Mouse (Mus musculus) mouse trophoblast stem cell (cell line): ENCODE results near the gene Cela2a.

Experiments
- in situ Hi-C, 2 experiments: fragments of 300-500 bp; cut with MseI, MboI; formaldehyde crosslinking; loops; 2 replicates in 1 of 2; 3 replicates in 1 of 2; pipeline ENCODE4 v1.15.1; 2025

Cela2a gene

DNA sequence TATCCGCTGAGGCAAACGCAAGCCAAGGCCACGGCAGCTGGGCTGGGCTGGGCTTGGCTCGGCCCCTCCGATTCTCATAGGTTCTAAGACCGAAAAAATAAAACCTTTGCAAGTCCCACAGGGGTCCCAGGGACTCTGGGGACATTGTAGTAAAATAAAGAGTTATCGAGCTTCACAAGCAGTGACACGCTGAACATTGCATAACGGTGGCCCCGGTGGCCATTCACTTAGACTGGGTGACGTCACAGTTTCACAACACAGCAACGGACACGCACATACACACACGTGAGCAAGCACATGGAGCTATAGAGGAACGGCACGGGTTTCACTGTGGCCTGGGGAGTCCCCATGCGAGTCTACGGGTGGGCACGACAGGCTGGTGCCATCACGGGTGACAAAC, 32.5 kb upstream of the Cela2a start:
- in situ Hi-C loops = loop anchor here (5.0 kb wide), 2 partner anchors 99 to 104 kb away; no protein-coding TSS in a partner anchor

GRCm38 (mm10) chr4:141857422-141857930, 31.5 kb upstream of the Cela2a start:
- in situ Hi-C loops = loop anchor here (5.0 kb wide), 2 partner anchors 100 to 105 kb away; no protein-coding TSS in a partner anchor

DNA sequence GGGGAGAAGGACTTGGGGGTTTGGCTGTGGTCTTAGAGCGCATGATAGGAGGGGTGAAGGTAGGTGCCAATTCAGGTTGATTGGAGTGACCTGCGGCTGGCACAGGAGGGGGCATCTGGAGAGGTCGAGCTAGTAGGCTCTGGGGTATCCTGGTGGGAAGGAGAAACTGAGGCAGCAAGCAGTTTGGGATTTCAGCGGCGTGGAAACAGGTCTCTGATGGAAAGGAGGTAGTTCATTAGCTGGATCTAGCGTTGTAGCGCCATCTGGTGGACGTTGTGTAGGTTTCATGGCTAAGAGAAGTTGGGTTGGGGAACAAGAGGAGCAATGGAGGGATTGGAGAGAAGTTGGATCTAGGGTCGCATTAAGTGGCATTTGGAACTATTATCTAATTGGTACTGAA, 27.5 kb upstream of the Cela2a start:
- in situ Hi-C loops = no loop called here

GRCm38 (mm10) chr4:141845999-141846398, 20.0 kb upstream of the Cela2a start, which contains the start of gene Ctrc:
TSS of gene Ctrc (minus strand) at chr4:141846359.
- in situ Hi-C loops = no loop called here

DNA sequence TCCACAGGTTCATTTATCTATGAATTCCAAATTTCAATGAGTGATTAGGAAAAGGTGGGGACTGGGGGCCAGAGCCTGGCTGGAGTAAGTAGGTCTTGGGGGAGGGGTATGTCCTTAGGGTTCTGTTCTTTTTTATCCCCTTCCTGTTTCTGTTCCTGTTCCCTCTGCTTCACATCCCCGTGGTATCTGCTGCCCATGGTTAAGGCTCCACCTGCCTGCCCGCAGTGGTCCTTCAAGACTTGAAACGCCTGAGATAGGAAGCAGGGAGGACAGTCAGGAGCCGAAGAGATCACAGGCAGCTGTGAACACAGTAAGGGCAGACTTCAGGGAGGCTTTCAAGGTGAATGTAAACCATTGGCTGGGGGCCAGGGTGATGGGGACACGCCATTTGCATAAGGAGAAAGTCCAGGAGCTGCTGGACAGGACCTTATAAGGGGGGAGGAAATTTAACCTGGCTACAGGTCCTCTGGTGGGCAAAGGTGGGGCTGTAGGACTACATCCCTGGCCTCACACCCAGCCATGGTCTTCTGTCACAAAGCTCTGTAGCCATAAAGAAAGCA, 8.7 kb upstream of the Cela2a start:
- in situ Hi-C loops = no loop called here

DNA sequence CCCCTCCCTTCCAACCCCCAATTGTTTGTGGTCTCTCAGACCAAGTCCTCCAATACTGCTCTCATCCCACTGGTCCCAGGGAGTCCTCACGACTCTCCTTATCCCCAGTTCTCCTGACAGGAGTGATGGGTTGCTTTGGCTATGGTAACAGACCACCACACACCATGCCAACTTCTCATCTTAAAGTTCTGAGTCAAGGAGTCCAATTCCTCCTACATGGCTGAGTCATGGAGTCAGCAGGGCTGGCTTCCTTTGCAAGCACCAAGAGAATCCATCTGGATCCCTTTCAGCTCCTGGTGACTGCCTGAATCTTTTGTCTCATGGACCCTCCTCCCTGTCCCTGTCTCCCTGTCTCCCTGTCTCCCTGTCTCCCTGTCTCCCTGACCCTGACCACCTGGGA, 8.0 kb upstream of the Cela2a start:
- in situ Hi-C loops = no loop called here

DNA sequence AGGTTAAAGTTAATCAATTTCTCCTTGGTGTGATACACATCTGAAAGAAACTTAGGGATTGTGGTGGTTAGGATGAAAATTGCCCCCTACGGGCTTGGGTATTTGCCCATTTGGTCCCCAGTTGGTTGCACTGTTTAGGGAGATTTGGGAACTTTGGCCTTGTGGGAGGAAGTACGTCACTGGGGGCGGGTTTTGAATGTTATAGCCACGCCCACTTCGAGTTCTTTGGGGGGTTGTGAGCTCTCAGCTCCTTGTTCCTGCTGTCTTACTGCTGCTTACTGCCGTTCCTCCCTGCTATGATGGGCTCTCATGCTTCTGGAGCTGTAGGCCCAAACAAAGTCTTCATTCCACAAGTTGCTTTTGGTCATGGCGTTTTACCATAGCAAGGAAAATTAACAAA, 5.4 kb upstream of the Cela2a start:
- in situ Hi-C loops = no loop called here

DNA sequence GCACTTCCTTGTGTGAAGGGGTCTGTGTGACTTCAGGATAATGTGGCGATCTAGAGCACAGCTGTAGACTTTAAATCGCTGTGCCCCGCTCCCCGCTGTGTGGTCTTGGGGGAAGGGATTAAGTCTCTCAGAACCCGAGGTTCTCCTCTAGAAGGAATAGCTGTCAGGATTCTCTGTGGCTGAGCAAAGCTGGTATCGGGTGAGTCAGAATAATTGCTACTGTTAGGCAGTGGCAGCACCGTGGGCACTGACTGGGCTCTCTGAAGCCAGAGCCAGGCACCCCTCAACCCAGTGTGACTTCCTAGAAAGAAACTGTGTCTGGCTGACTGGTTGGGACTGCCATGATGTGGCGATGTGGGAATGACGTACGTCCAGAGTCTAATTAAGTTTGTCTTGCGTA, 4.4 kb upstream of the Cela2a start:
- in situ Hi-C loops = no loop called here

GRCm38 (mm10) chr4:141828177-141828576, 2.2 kb upstream of the Cela2a start:
- in situ Hi-C loops = no loop called here

- in situ Hi-C loops = no loop called here
These were observed 1.4 kb upstream of the Cela2a start for GRCm38 (mm10) chr4:141827401-141827800.

- in situ Hi-C loops = no loop called here
These were observed 3.0 kb downstream of the Cela2a start for GRCm38 (mm10) chr4:141822979-141823378.

GRCm38 (mm10) chr4:141822089-141822488, 3.9 kb downstream of the Cela2a start:
- in situ Hi-C loops = no loop called here

DNA sequence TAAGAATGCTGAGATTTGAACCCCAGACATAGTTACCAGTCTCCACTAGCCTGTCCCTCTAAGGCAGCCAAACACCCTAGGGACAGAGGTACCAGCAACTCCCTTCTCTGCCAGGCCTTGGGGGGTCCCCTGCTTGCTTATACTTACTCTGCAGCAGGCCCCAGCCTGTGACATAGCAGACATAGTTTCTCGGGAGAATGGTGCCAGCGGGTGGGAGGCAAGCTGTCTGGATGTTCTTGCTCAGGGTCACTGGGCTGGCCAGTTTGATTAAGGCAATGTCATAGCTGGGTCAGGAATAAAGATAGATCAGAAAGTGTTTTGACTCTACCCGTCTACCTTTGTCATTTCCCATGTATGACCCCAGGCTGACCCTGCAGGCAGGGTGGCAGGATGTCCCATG, 4.8 kb downstream of the Cela2a start:
- in situ Hi-C loops = no loop called here

GRCm38 (mm10) chr4:141819316-141819715, 6.6 kb downstream of the Cela2a start:
- in situ Hi-C loops = no loop called here

- in situ Hi-C loops = no loop called here
These were observed 7.1 kb downstream of the Cela2a start for GRCm38 (mm10) chr4:141818861-141819260.

DNA sequence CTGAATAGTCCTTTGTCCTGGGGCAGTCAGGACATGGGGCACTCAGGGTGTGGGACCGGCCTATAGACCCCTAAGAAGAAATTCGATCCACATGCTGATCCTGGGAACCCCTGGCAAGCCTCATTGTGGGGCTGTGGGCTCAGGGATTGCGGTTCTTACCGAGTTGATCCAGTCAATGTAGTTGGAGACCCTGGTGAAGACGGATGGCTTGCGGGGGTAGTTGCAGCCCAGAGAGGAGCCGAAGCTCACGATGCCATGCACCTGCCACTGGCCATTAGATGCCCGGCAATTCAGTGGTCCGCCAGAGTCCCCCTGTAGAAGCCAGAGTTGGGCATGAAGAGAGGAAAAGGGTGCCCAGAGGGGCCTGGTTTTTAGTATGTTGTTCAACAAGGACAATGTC, 8.3 kb downstream of the Cela2a start:
- in situ Hi-C loops = no loop called here

DNA sequence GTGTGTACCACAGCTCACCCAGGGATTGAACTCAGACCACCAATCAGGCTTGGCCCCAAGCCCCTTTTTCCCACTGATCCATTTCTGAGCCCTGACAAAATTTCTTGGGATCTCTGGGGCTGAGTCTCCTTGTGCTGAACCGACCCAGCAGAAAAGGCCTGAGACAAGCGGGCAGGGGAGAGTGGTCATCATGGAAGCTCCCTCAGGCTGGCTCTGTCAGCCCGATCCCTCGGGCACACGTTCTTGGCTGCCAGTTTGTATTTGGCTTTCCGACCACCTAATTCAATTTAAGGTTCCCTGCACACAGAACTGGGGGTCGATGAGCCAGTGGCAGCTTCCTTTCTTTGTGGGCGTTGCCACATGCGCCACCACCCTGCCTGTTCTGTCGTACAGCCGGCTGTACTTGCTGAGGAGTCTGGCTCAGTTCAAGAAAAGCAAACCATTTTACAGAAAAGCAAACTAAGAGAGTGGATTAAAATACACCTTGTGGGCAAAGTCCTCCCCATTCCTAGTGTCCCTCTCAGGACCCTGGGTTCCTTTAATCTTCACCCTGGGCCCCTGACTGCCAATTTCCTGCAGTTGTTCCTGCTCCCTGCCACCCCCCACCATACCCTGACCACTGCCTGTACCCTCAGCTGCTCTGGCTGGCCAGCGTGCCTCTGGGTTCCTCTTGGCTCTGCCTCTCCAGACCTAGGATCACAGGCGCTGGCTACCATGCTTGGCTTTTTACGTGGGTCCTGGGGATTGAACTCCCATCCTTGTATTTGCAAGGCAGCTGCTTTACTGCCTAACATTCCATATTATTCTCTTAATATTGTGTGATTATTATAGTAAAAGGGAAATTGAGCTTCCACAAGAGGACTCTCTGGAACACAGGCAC, 8.9 kb downstream of the Cela2a start:
- in situ Hi-C loops = no loop called here

- in situ Hi-C loops = no loop called here
These were observed 9.7 kb downstream of the Cela2a start for GRCm38 (mm10) chr4:141816267-141816666.

- in situ Hi-C loops = no loop called here
These were observed 14.6 kb downstream of the Cela2a start for GRCm38 (mm10) chr4:141811375-141811774.

- in situ Hi-C loops = no loop called here
These were observed 15.0 kb downstream of the Cela2a start for GRCm38 (mm10) chr4:141810975-141811374.

GRCm38 (mm10) chr4:141809850-141810464, 16.0 kb downstream of the Cela2a start:
- in situ Hi-C loops = no loop called here

GRCm38 (mm10) chr4:141805886-141806285, 20.1 kb downstream of the Cela2a start:
- in situ Hi-C loops = no loop called here
